Mouse (Mus musculus): ENCODE results near the gene Abhd14b.

The Abhd14b gene

DNA sequence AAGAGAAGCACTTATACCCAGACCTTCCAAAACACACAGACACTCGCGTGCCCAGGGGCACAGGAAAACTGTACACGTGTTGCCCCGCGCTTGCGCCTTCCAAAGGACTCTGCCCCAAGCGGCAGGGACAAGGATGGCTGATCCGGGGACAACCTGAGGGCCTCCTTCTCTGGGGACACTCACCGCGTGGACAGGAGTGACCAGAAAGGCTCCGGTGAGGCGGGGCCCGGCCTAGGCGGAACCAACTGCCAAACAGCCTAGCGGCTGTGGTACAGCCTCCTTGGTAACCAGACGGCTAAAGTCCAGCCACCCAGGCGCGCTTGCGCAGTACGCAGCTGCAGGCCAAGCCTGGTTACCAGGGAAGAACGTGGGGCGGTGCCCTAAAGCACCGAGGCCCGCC is at the start of gene Abhd14b, which contains the start of gene Abhd14a:
TSS of gene Abhd14b (plus strand) at position 112 of the 400 bp plus-strand sequence.
TSS of gene Abhd14a (minus strand) at position 331 of the 400 bp plus-strand sequence.
- peak; percentile 67 to 88 for DNase-seq (ENCODE audit: low spot score in 2 of 2)

DNA sequence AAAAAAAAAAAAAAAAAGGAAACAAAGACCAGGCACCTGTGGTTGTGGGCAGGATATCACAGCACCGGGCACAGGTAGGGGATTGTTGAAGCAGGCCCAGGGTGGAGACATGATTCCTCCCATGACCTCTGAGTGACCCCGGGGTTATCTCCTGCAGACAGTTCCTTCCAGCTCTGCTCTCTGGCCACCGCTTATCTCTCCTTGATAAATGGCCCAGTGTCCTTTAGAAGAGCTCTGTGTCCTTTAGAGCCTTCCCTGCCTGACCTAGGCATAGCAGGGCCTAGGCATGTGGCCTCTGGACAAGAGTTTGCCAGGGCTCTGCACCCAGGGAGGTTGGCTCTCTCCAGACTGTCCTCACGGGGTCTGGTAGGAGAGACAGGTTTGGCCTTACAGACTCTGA is 49.5 kb upstream of the Abhd14b start:
- DNase-seq (ENCODE audit: low spot score in 2 of 2): no peak

- DNase-seq (ENCODE audit: low spot score in 2 of 2): no peak
Observed at GRCm38 (mm10) chr9:106398667-106399311, 48.5 kb upstream of the Abhd14b start.

- DNase-seq (ENCODE audit: low spot score in 2 of 2): no peak
Observed at GRCm38 (mm10) chr9:106399808-106400207, 47.5 kb upstream of the Abhd14b start.

- DNase-seq (ENCODE audit: low spot score in 2 of 2): no peak
Observed at GRCm38 (mm10) chr9:106402149-106402548, 45.1 kb upstream of the Abhd14b start.

DNA sequence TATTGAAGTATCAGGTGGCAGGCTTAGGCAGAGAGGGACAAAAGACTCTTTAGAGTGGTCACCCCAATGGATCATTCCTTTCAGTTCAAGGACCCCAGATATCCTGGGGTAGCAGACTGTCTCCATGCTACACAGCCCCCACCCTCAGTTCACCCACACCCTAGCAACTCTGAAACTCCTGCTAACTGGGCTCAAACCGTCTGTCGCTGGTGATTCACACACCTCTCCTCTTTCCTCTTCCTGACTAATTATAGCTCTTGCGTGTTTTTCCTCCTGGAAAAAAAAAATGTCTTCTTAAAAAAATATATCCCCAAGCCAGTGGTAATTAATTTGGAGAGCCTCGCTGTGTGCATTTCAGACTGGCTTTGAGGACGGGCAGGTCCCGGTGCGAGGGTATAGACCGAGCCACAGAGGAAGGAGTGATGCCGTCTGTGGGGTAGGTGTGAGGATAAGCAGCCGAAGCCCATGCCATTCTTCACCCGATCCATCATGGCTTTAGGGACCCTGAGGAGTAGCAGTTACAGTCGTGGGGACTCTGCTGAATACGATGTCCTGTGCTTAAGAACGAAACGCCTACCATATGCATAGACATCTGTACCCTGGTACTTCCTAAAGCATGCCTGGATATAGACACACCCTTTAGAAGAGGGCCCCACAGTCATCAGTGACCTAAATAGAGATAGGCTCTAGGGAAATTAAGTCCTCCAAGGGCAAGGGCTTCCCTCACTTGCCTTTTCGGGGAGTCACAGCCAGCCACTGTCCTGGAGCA is 44.5 kb upstream of the Abhd14b start:
- DNase-seq (ENCODE audit: low spot score in 2 of 2): no peak

DNA sequence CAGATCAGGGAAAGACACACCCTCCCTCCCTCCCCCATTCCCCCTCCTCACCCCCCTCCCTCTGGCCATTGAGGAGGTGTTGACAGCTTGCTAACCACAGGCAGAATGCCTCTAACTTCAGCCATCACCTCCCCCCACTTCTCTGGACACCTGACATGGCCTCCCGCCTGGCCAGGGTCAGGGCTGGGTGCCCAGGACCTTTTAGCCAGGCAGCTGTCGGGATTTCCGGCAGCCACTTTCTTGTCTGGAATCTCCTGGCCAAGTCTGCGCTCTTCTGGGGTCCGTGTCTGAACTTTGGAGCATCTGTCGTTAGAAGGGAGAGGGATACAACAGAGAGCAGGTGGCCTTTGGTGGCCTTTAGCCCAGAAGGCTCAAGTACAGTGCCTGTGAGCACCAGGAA is 42.0 kb upstream of the Abhd14b start:
- peak in 1 of 2 experiments; percentile 55 for DNase-seq (ENCODE audit: low spot score in 2 of 2)

DNA sequence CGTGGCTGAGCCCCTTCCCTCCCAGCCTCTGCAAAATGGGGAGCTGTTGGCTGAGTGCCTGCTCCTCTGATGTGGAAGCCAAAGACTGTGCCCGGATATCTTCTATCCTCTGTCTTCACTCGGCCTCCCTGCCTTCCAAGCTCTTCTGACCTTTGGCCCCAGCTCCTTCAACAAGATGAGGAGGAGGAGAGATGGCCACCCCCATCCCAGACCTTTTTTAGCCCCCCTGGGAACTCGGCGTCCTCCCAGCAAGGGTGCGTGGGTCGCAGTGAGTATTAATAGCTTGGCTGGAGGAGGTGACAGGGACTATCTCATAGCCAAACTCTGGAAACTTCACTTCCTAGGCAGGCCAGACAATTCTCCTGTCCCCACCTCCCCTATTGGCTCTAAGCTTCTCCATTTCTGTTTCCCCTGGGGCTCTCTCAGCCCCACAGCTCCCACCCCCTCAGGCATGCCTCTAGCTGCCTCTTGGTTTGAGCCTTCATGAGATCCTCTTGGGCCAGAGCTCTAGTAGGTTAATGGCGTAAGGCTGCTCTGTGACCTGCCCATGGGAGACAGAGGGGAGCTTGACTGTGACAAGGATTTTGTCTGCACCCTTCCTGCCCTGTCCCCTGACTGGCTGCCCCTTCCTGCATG is 40.7 kb upstream of the Abhd14b start:
- no peak for DNase-seq (ENCODE audit: low spot score in 2 of 2)

GRCm38 (mm10) chr9:106409096-106409495 is 38.2 kb upstream of the Abhd14b start:
- DNase-seq (ENCODE audit: low spot score in 2 of 2): no peak

DNA sequence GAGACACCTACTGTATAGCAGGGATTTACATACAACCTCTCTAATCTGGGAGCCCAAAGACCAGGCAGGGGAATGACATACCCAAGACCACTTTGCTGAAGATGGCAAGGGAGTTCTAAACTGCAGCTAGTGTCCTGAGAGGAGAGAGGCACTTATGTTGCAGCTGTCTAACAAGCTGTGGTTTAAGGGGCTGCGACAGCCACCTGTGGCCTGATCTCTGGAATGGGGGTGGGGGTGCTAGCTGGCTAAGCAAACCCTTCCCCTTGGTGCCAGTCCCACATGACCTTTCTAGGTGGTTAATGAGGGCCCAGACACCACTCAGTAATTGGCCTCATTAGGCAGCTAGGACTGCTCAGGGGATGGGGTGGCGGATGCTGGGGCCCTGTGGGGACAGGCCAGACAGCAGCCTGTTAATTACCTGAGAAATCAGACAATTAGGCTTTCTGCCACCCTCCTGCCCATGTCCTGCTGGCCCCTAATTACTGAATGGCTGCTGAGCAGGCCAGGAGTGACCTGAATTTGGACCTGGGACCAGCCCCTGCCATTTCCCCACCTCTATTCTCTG is 37.1 kb upstream of the Abhd14b start:
- DNase-seq (ENCODE audit: low spot score in 2 of 2): no peak

DNA sequence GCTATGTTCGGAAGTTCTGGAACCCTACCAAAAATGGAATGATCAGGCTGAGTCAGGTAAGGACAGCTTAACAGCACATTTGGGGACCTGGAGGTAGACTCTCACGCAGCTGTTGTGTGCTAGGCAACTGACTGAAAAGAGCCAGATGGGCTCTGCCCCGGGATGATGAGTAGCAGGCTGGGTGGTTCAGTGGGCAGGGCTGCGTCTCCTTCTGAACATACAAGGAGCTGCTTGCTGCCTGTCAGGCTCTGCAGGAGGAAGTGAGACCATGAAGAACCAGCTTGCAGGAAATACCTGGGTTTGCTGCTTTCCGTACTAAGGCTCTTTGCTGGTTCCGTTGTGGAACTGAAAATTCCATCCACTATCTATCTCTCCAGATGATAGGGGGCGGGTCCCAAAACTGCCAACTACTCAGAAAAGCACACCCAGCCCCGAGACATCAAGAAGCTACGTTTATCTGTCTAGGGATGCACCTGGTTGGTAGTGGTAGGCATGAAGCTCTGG is 36.1 kb upstream of the Abhd14b start:
- DNase-seq (ENCODE audit: low spot score in 2 of 2): no peak

- DNase-seq (ENCODE audit: low spot score in 2 of 2): no peak
Observed at GRCm38 (mm10) chr9:106411729-106412128, 35.5 kb upstream of the Abhd14b start.

- DNase-seq (ENCODE audit: low spot score in 2 of 2): no peak
Observed at GRCm38 (mm10) chr9:106412210-106412609, 35.0 kb upstream of the Abhd14b start.

GRCm38 (mm10) chr9:106413606-106414005 is 33.7 kb upstream of the Abhd14b start:
- no peak for DNase-seq (ENCODE audit: low spot score in 2 of 2)

- DNase-seq (ENCODE audit: low spot score in 2 of 2): no peak
Observed at GRCm38 (mm10) chr9:106416826-106417225, 30.4 kb upstream of the Abhd14b start.

DNA sequence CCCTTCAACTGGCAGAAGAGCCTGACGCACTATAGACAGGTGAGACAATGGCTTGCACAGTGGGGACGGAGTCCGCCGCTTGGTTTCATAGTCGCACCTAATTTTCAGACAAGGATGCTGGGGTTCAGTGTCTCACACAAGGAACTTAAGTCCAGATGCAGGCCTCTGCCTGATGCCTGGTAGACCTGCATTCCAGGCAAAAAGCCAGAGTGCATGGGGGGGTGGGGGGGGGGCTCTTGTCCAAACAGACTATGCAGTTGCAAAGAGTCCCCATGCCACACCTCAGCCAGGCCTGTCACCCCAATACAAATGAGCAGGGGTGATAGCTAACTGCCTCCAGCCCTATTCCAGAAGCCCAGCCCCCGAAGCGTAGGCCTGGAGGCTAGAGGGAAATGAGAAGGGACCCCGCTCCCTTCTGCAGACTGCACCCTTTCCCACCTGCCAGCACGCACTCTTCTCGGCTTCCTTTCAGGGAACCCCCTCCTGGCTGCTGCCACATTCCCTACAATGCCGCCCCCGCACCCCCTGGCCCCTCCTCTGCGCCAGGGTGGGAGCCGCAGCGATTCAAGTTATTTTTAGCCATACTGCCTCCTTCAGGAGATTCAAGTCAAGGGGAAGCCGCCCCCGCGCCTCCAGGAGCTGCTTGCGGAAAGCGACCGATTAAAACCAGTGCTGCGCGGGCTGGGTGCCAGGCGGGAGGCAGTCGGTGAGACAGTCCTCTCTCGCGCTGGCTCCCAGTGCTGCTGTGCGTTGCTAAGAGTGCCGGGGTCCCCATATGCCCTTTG is 29.2 kb upstream of the Abhd14b start:
- DNase-seq (ENCODE audit: low spot score in 2 of 2): peak; percentile 53 to 78

DNA sequence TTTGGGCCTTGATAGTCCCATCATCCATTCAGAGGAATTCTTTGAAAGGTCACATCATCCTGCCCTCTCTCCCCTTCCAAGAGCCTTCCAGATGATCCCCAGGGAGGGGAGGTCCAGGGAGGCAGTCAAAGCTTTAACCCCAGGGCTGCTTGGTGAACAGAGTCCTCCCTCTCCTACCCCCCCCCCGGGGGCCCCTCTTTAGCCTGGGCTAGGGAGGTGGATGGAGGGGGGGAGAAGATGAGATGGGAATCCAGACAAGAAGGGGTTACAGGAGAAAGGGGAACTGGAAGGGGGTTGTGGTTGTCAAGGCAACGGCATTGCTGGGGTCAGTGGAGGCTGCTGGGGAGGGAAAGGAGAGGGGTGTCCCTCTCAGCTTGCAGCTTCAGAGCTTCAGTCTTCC is 26.7 kb upstream of the Abhd14b start:
- no peak for DNase-seq (ENCODE audit: low spot score in 2 of 2)

DNA sequence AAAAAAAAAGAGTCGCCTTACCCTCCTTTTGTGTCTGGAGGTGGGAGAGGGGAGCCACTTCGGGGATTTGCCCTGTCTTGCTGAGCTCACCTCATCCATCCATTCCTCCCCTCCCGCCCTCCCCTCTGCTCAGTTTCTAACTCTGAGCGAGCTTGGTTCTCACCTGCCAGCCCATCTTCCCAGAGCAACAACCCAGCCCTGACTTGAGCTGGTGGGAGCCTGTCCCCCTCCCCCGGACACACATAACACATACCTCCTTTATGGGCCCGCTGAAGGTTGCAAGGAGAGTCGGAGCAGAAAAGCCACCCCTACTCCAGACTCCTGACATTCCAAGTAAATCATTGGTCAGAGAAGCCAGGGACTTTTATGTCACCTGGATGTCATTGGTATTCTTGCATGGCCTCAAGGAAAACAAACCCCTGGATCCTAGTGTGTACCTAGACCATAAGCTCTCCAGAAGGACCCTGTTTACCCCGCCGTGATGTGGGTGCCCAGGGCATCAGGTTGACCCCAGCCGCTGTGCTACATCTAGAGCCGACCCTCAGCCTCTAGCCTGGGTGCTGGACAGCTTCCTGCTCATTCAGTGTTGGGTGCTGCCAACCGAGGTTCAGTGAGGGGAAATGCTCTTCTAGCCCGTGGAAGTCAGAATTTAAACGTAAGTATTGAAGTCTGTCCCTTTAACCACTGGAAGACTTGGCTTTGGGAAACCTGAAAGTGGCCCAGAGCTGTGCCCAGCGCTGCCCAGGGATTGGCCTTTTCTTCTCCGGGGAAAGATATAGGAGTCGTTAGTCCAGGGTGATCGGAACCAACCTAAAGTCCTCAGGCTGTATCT is 26.0 kb upstream of the Abhd14b start:
- no peak for DNase-seq (ENCODE audit: low spot score in 2 of 2)

GRCm38 (mm10) chr9:106421865-106422160 is 25.4 kb upstream of the Abhd14b start:
- DNase-seq (ENCODE audit: low spot score in 2 of 2): peak; percentile 83 to 88

- no peak for DNase-seq (ENCODE audit: low spot score in 2 of 2)
Observed at GRCm38 (mm10) chr9:106428719-106429220, 18.5 kb upstream of the Abhd14b start.
